Mouse (Mus musculus) MEL-GATA-1-ER (cell line): ENCODE measurements around the gene Got1.
"Not testable (repeated sequence)": the region's sequence is repeated elsewhere in the genome, so short reads cannot be mapped to it uniquely, and the experiment has no call there.

ENCODE experiments used
- DNase-seq: peaks from one replicate; pipeline ENCODE4 v3.0.0-alpha.2; 2012; ENCODE audit warnings: low read depth; ENCODE audit errors: extremely low read depth

Got1 gene

DNA sequence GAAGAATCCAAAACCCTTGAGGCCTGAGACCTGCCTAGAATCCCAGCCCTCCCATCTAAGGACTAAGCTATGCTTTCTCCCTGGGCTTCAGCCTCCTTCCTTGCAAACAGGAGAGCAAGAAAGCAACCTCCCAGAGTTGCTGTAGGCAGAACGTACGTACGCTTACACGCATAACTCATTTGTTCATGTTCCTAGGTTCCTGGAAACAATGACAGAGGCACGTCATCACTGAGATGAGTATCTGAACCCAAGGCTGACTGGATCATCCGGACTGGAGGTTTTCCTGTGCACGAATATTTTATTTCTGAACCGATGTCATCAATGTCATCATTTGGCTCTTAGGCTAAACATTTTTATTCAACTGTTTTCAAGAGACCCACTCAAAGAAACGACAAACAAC lies 2.4 kb downstream of the Got1 start:
- DNase-seq: no peak

DNA sequence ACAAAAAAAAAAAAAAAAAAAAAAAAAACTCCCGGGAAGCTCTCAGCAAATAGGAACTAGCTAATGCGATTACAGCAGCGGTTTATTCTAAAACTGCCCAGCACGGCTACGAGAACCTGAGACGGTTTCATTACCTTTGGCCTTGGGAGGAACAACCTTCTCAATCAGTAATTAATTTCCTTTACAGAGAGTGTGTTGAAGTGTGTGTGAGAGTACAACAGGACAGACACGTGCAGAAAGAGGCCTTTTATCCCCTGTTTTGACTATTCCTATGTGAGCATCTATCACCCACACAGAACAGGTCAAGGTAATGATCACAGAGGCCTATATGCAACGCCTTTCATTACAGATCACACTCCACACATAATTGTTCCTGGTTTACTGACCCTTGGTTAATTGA lies 3.0 kb downstream of the Got1 start:
- DNase-seq: peak; percentile 34

DNA sequence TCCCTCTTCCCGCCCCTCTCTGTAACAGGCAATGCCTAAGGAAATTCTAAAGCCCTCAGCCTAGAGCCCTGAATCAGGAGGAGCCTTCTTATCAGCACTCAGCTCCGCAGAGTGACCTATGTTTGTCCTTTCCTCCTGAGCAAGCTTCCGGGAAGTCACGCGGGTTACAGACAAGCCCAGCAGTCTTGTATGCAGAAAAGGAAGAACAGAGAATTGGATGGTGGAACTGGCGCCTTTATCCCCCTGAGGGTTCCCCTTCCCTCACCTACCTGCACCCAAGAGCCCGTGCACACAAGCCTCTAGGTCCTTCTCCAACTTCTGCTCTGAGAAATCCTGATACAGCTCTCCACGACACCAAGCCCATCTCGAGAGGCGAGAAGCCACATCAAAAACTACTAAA lies 4.0 kb downstream of the Got1 start:
- peak; percentile 63 for DNase-seq

DNA sequence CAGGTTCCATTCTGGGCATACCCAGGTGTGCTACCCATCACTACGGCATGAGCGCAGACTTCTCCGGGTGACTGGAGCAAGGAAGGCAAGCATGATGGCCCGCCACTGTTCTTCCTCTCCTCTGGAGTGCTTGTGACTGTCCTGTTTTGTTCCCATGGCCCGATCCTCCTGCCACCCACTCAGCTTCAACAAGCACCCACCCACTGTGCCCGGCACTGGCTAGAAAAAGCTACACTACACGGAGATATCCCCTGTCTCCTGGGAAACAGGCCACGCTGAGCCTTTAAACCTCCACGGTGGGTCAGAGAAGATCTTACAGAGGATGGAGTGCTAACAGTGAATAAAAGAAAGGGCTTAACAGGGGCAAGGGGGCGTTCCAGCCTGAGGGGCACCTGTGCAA lies 5.2 kb downstream of the Got1 start:
- no peak for DNase-seq

DNA sequence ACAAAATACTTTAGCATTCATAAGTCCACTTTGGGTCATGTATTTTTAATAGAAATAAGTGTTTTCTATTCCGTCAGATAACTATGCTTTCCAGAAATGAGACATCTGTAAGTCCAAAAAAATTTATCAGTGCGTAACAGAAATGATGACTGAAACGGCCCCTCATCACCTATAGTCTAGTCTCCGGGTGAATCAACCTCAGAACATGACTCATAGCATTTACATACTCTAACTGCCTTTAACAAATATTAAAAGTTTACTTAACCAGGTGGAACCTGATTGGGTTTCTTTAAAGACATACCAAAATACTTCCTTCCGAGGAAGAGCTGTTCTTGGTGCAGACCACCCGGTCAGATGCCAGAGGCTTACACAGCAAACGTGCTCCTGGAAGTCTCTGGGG lies 6.1 kb downstream of the Got1 start:
- no peak for DNase-seq

DNA sequence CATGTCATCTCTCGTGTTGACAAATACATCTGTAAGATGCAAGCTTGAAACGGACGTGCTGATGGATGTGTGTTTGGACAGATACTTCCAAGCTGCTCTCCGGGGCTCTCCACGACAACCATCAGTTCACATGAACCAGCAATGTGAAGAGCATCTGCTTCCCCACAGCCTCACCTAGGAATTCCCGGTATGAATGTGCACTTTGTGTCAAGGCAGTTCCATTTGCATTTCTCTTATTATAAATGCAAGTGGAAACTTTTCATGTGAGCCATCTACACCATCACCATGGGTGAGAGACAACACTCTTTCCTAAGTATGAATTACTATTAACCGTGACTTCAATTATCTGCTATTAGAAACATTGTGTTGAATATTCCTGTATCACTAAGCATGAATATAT lies 6.6 kb downstream of the Got1 start:
- DNase-seq: no peak

DNA sequence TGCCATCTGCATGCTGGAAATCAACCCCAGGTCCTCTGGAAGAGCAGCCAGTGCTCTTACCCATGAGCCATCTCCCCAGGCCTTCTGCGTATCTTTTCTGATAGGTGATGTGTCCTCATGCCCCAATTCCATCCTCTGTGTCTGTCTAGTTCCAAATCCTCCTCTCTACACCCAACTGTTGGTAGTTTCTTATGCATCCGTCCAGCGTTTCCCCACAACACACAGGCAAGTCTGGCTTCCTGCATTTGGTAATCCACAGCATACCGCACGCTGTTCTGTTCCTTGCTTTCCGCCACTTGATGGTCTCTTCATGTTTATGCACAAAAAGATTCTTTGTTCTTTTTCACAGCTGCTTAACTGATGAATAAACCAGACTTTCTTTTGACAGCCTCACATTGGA lies 7.1 kb downstream of the Got1 start:
- no peak for DNase-seq

DNA sequence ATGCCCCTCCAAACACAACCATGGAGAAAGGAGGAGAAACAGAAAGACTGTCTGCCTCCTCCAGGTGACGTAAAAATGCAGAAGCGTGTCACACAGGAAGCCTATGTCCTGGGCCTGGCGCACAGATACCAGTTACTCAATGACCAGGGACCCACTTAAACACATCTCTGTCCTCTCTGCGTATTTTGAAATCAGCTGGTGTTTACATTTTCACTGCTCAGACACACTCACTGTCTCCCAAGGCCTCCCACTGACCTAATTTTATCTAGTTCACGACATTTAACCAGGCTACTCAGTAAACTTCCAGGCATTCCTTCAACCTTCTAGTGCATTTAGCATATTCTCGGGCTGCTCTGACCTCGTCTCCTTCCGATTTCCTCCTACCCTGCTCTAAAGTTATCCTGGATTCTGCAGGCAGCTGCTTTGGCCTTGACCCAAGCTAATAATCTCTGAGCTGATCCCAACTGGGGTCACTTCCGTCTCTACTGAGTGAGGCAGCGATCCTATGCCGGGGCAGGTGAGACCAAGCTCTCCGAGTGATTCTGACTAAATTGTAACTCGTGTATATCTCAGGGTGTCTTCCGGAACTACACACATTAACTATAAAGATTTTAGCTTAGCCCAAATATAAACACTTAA lies 7.9 kb downstream of the Got1 start:
- no peak for DNase-seq

DNA sequence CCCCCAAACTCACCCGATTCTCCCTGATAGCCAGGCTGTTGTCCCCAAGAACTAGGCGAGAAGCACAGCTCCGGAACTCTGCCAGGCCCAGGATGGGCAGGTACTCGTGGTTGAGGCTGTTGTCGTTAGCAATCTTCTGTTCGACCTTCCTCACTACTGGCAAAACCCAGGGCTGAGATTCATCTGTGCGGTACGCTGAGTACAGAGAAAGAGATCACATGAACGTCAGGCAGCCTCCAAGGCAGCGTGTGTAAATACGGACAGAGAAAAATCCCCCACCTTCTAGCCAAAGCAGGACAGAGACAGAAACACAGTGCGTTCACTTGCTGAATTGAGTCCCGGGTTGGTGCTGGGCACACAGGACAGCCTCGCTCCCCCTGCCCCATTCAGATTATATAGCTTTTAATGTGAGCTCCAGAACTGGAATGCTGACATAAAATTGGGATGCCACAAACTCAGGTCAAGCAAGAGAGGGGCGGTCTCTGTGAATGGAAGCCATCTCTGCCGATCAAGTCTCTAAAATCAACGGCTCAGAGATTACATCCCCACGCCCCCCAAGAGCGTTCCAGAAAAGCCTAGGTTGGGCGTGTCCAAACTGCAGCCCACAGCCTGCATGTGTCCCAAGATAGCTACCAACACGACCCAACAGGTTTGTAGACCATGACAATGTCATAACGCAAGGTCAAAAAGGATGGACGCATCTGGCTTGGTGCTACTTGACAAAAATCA lies 8.6 kb downstream of the Got1 start:
- no peak for DNase-seq

DNA sequence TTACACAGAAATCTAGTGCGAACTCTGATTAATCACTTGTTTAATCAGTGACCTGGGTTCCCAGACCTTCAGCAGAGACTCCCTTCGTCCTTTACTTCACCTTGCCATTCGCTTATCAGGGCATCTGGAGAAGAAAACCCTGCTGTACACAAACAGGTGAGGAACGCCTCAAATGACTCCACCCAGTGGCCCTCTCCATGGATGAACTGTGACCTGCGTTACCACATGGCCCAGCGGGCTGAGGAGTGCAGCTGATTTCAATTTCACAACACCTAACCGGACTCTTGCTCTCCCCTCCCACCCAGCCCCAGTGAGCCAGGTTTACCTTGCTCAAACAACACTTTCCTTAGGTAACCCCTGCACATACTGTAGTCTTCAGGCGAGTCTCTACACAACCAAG lies 10.5 kb downstream of the Got1 start:
- DNase-seq: no peak

DNA sequence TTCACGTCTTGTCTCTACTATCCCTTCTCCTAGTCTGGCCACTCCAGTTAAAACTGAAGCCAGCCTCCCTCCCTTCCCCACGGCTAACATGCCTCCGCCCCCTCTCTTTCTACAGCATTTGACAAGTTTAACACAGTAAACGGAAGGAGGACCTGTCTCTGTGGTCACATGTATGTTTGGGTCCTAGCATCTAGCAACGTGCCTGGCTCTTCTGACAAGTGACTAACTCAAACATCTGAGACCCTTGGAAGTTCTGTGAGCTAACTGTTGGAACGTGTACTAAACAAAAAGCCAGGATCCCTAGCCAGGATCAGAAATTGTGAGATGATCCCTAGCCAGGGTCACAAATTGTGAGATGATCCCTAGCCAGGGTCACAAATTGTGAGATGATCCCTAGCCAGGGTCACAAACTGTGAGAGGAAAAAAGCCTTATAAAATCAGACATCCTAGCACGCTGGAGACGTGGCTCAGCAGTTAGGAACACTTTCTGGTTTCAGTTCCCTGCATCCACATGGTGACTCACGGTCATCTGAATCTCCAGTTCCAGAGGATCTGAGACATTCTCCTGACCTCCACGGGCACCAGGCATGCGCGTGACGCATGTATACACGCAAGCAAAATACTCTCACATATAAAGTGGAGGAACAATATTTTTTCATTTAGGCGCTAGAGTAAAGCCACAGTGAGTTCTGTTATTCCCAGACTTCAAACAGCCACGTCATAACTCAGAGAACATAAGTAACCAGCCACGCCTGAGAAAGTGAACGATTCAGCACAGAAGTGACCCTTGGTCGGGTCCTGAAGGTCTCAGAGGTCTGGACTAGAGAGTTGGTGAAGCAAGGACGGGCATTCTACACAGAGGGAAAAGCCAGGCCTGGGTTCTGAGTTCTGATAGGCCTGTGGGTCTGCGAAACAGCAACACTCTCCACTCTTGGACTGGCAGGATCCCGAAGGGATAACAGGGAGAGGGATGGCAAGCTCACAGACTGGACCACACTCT lies 12.5 kb downstream of the Got1 start:
- DNase-seq: no peak

DNA sequence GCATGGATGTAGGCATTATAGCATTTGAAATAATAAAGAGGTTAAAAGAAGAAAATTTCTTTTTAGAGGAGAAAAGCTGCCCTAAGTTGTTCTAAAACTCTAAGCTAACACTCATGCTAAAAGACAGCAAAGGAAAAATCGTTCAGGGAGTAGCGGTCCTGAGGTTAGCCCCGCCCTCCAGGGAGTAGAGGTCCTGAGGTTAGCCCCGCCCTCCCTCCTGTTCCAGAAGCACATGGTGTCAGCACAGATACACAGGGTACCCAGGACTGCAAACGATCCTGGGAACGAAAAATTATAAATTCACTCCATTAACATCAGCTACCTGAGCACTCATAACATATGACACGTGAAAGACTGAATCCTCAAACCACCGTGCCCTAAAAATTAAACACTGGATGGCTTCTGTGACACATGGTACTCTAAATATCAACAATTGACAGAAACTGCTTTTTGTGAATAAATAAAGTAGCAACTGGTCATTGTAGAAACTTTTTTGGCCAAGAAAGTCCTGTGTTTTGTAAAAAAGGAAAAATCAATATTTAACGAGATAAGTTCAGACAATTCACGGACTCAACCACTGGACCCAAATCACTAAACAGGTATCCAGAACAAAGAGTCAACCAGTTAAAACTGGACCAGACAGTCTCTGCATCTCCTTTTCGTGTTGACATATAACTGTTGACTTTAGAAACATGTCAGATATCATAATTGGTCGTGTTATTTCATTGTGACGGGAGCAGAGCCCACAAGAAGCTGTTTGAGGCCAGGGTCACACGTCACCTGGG lies 13.8 kb downstream of the Got1 start:
- DNase-seq: no peak

DNA sequence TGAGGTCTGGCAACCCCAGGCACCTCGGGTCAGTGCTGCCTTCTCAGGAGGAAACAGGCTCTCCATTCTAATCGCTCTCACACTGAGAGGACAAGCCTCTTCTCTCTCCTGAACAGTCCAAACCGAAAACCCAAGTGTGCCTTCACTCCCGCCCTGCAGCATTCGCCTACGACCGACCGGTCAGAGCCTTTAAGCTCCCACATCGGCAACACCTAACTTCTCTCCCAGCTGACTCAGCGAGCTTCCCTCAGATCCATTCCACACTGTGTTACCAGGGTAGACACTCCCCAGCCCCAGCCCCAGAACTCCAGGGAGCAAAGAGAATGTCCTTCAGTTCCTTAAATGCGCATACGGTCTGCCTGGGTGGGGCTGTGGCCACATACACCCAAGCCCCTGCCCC lies 19.0 kb downstream of the Got1 start:
- DNase-seq: no peak

DNA sequence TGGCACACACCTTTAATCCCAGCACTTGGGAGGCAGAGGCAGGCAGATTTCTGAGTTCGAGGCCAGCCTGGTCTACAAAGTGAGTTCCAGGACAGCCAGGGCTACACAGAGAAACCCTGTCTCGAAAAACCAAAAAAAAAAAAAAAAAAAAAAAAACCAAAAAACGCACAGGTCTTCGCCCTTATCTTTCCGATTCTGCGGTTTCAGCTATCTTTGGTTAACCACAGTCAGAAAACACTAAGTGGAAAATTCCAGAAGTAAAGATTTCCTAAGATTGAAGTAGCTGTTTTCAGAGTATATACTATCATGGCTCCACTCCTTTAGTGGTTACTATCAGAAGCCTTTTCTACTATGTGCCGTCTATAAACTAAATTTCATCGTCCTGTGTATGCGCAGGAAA lies 20.8 kb downstream of the Got1 start:
- not testable (repeated sequence) for DNase-seq

DNA sequence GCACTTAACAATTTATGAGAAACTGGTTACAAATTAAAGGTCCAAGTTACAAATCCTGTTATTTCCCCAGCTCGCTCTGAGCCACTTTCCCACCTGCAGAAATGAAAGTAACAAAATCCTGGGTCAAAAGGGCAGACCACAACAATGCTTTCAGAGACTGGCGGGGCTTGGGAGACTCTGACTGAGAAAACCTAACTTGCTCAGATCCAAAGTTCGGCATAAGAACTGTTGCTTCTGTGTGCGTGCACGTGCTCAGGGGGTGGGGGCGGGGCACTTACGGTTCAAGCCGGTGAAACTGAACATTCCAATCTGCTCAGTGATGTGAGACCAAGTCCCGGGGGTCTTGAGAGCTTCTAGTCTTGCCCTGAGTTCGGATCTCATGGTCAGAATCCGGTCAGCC lies 21.8 kb downstream of the Got1 start:
- DNase-seq: no peak

DNA sequence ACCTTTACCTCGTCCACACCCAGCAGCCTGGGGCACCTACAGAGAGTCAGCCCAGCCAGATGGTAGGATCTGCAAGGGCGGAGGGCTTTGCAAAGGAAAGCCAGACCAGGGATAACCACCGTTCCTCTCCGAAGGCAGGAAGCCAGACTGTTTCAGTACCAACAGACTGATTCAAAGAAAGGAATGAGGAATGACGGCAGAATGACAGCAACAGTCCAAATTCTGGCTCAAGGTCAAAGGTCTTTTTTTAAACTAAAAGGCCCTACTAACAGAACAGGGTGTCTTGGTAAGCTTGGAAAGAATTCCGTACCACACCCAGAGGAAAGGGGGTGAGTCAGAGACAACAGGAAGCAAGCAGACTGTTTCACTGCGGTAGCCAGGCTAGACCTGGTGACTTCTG lies 25.5 kb downstream of the Got1 start:
- DNase-seq: no peak

DNA sequence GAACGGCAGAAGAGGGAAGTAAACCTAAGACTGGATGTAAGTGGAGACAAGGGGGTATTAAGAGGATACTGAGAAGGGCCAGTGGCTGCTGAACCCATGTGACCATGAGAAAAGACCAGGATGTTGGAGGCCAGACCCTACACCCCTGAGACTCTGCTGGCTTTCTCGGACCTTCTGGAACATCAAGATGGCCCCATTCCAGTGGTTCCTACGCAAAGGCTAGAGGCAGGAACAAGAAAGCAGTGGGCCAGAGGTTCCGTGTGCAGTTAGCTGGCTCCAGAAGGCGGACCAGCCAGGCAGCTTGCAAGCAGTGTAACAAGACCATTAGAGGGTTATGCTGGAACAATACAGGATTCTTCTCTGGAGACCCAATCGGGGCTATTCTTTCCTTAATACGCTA lies 27.0 kb downstream of the Got1 start:
- no peak for DNase-seq

DNA sequence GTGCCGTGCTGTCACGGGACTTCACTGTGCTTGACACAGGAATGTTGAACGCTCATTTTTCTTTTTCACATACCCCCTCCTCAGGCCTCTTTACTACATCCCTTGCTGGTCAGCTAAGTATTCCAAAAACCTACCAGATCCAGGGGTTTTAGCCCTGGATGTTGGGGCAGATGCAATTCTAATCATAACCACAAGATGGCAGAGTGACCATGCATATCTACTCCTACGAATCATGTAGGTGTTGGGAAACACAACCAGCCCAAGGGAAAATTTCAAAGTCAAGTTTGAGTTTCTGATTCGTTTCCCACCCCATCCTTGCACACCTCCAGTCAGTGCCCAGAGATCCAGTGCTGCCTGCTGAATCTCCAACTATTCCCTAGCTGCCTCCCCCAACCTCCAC lies 28.6 kb downstream of the Got1 start:
- DNase-seq: peak; percentile 69

DNA sequence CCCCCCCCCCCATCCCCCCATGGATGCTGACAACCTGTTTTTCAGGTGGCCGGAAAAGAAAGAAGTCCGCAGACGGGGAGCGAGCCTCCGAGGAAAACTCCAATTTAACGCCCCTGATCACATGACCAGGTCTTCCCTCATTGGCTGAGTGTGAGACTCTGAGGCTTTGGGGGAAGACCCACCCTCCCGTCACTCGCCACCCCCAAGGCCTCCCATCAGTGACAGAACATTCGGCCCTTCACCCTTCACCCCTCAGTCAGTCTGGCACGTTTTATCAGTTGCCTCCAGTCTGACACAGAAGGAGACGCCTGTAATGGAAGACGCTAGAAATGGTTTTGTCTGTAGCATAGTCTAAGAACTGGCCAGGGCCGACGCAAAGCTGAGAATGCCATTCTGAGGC lies 29.5 kb downstream of the Got1 start:
- DNase-seq: peak; percentile 75

DNA sequence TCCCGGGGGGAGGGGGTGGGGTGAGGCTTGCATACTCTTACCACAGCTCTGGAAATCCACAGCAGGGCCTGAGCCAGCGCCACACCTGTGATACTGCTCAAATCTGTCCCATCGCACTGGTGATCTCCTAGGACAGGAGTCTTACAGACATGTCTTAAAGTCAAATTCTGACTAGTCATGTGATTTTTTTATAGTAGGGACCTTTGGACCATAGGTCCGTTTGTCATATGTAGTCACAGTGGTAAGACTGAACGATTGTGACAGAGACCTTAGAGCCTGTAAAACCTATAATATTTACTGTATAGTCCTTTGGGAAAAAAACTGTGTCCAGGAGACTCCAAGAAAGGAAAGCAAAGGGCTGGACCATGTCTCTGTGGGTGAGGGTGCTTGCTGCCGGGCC lies 30.5 kb downstream of the Got1 start:
- no peak for DNase-seq

DNA sequence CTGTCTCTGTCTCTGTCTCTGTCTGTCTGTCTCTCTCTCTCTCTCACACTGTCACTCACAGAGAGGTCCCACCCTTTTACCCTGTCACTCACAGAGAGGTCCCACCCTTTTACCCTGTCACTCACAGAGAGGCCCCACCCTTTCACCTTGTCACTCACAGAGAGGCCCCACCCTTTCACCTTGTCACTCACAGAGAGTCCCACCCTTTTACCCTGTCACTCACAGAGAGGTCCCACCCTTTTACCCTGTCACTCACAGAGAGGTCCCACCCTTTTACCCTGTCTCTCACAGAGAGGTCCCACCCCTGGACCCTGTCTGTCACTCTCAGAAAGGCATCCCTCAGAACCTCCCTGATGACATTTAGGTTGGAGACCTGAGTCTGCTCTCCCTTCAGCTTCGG lies 31.1 kb downstream of the Got1 start:
- not testable (repeated sequence) for DNase-seq
